Mouse (Mus musculus) cerebellum, adult 2 months (tissue): Measurements from ENCODE around the gene Adat3. TPM values are rescaled to one million over a fixed set of nuclear protein-coding genes. Genes with fewer than 3 reads are reported as not detected.
A peak's percentile ranks its signal among the peaks of the same experiment; 100 is the strongest.
"Not testable (repeated sequence)": the region's sequence is repeated elsewhere in the genome, so short reads cannot be mapped to it uniquely, and the experiment has no call there.

Experiments
- DNase-seq, 2 experiments: peaks; one replicate each; pipeline ENCODE4 v3.0.0; 2021
- H3K27ac ChIP-seq: fragments of 200-500 bp; 2 replicates; pipeline ENCODE4 v1.5.1; 2012; ENCODE audit warnings: low read length, control low read depth, inconsistent platforms; ENCODE audit not compliant: insufficient read depth
- H3K27me3 ChIP-seq: fragments of 200-500 bp; 2 replicates; pipeline ENCODE4 v1.6.1; 2012; ENCODE audit warnings: inconsistent platforms, mild to moderate bottlenecking, low read length, moderate library complexity; ENCODE audit not compliant: control insufficient read depth, insufficient read depth
- H3K4me1 ChIP-seq: fragments of 200-500 bp; 2 replicates; pipeline ENCODE4 v1.6.1; 2011; ENCODE audit warnings: low read length; ENCODE audit not compliant: control insufficient read depth, insufficient read depth
- H3K4me3 ChIP-seq: fragments of 200-500 bp; replicated peaks from 2 replicates; pipeline ENCODE3; 2011; ENCODE audit warnings: mild to moderate bottlenecking, low read depth, low read length, control low read depth; ENCODE audit not compliant: insufficient read depth
- CTCF ChIP-seq: fragments of 200-500 bp; IDR thresholded peaks from 2 replicates; pipeline ENCODE4 v1.5.1; 2011; ENCODE audit warnings: low read depth, mild to moderate bottlenecking, control low read depth, low read length, moderate library complexity, borderline replicate concordance; ENCODE audit not compliant: insufficient read depth
- POLR2A ChIP-seq: fragments of 200-500 bp; IDR thresholded peaks from 2 replicates; pipeline ENCODE4 v1.6.1; 2011; ENCODE audit warnings: low read length, control low read depth, borderline replicate concordance; ENCODE audit not compliant: insufficient read depth
- WGBS: fragments of 180-500 bp; shearing (Covaris S2); methylation state at CpG from one replicate; pipeline ENCODE4 v1.1.7; 2018; 5-methylcytosine and 5-hydroxymethylcytosine counted together
- polyA plus RNA-seq: library from polyadenylated mRNA; depleted of rRNA; stranded (reverse); fragments of >200 nt; gene quantifications from 2 replicates; pipeline ENCODE4 v1.2.3, GENCODE M21; 2012

Adat3 gene
- polyA plus RNA-seq, 1 experiment, result 7.0 TPM

DNA sequence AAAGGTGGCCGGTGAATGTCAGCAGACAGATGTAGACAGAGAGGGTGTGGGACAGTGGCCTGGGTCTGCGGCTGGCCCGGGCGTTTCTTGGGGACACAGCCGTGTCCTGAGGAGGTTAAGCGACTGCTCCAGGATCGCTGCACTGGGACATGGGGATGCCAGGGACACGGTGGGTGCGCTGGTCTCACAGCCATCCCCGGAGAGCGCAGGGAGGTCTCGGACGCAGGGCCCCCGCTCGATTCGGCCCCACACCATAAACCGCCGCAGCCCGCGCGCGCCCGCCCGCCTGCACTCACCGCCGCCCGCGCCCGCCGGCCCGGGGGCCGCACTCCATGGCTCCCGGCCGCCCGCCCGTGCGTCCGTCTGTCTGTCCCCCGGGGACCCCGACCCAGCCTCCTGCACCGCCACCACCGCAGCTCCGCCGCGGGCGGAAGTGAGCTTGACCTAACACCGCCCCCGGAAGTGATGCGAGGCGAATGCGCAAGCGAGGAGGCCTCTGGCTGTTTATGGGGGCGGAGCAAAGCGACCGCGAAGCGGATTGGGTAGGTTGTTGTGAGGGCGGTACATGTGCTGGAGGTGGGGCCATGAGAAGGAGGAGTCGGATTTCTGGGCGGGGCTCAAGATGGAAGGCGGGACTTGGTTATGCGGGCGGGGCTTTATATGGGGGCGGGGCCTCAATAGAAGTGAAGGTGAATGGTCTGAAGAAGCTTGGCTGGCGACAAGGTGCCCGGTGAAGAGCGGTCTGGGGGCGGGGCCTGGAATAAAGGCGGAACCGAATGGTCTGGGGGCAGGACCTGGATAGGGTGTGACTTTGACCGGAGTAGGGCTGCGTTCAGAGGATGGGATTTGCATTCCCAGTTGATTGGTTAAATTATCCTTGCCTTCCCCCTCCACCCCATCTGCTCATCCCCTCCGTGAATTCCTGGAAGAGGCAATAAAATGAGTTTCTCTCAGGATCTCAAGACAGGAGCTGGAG lies 12.5 kb upstream of the Adat3 start, which contains the start of gene Abhd17a:
Gene Abhd17a (minus strand): TSS at position 463 of the 976 bp plus-strand sequence.
- WGBS, result under 1% methylated on average over 73 of the region's 73 CpGs
- TF ChIP-seq CTCF (no peak), POLR2A (peak; percentile 85)
- peak; percentile 91 to 97 for DNase-seq
- Histone ChIP-seq H3K4me3 (peak within 1 kb of the TSS; percentile 93), H3K27me3 (no peaks in the 10 kb centered on the region), H3K4me1 (peaks cover 30% of the 10 kb centered on the region), H3K27ac (peak within 1 kb of the TSS; percentile 37)

DNA sequence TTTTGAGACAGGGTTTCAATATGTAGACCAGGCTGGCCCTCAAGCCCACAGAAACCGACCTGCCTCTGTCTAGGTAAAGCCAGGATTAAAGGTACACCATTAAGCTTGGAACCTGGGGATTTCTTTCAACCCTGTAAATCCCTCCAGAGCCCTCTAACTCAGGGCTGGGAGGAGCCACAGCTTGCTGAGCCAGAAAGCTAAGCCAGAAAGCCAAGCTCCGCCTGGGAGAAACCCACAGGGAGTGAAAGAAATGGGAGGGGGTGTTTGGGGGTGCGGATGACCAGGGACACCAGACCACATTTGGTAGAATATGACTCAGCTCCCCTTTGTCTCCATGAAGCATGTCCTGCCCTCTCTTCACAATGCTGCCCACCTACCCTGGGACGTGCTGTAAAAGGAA lies 6.4 kb upstream of the Adat3 start:
- DNase-seq, result no peak
- Histone ChIP-seq H3K4me1 (no peaks in the 10 kb centered on the region), H3K4me3 (no peak overlapping the region), H3K27me3 (no peaks in the 10 kb centered on the region), H3K27ac (no peak overlapping the region)
- 41% methylated on average over 4 of the region's 4 CpGs for WGBS
- TF ChIP-seq POLR2A, result no peak
- TF ChIP-seq CTCF, result no peak

DNA sequence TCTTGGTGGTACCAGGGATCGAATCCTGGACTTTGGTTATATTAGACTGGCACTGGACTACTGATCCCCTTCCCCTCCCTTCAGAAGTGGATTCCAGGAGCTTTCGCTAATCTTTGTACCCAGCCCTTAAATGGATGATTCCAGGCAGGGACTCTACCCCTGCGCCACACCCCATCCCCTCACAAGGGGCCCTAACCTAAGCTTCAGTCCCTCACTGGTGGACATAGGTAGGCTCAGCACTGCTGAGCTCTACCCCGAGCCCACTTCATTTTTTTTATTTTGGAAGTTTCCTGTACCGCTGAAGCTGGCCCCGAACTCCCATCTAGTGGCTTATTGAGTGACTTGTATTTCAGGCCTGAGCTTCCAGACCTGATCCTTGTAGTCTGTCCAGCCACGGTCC lies 684 bp downstream of the Adat3 start:
- H3K4me3 ChIP-seq, result peak overlapping the region; percentile 92
- no peak for TF ChIP-seq POLR2A
- no peak for TF ChIP-seq CTCF
- peak overlapping the region; percentile 51 for H3K27ac ChIP-seq
- DNase-seq, result no peak
- no peaks in the 10 kb centered on the region for H3K27me3 ChIP-seq
- H3K4me1 ChIP-seq, result peaks cover 27% of the 10 kb centered on the region
- 27% methylated on average over 7 of the region's 7 CpGs for WGBS

DNA sequence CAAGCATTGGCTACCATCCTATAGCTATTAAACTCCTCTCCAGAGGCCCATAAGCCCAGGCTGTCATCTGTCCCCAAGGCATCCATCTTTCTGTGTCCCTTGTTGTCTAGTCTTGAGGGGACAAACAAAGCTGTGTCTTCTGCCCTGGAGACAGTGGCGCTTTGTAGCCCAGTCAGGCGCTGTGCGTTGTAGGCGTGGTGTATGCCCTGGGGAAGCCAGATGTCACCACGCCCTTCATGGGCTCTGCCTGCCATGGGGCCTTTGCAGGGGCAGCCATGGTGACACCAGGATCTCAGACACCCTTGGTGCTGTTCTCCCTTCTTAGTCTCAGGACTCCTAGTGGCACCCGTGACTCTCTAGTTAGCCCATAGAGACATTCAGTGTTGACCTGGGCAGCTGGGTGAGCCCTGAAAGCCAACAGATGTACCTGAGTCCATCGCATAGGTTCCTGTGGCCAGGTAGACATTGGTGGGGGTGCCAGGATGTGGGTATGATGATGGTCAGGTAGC lies 1.4 kb downstream of the Adat3 start:
- TF ChIP-seq CTCF (no peak), POLR2A (no peak)

DNA sequence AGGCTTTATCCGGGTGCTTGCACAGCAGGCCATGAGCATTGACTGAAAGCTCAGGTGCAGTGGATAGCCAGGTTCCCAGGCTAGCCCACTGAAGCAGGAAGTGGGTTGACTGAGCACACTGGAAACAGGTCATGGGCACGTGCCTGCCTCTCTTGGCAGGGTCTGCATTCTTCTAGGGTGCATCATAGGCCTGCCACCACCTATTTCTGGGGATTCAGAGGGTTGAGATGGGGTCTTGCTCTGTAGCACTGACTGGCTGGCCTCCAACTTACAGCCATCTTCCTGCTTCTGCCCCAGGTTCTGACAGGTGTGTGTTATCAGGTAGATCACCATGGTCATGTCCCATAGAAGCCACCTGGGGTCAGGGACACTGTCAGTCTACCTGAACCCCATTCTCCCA lies 2.3 kb downstream of the Adat3 start:
- WGBS, result 54% methylated on average over 2 of the region's 2 CpGs
- no peak overlapping the region for H3K27ac ChIP-seq
- no peak overlapping the region for H3K4me3 ChIP-seq
- DNase-seq, result no peak
- TF ChIP-seq CTCF (no peak), POLR2A (no peak)
- no peaks in the 10 kb centered on the region for H3K27me3 ChIP-seq
- peaks cover 43% of the 10 kb centered on the region for H3K4me1 ChIP-seq

More for the DNA sequence above, 1.4 kb downstream of the Adat3 start:
- peak overlapping the region; percentile 51; the same call in 1 of the 2 replicates for H3K27ac ChIP-seq
- peak in 1 of 2 experiments; percentile 31 for DNase-seq
- H3K4me3 ChIP-seq, result no peak overlapping the region
- WGBS, result 75% methylated on average over 7 of the region's 7 CpGs
- peaks cover 34% of the 10 kb centered on the region for H3K4me1 ChIP-seq
- H3K27me3 ChIP-seq, result no peaks in the 10 kb centered on the region

DNA sequence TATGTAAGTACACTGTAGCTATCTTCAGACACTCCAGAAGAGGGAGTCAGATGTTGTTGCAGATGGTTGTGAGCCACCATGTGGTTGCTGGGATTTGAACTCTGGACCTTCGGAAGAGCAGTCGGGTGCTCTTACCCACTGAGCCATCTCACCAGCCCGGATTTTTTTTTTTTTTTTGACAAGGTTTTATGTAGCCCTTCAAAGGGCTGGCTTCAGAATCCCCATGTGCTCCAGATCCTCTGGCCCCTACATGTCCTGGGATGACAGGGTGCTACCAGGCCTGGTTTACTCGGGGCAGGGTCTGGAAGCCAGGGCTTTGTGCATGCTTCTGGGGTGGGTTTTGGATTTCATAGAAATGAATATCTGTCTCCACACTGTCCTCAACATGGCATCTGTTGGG lies 3.0 kb downstream of the Adat3 start, which contains the start of gene Gm49322:
Gene Gm49322 (plus strand): TSS at position 301 of the 400 bp plus-strand sequence.
- WGBS, result 72% methylated on average over 4 of the region's 4 CpGs
- H3K4me1 ChIP-seq, result peaks cover 47% of the 10 kb centered on the region
- not testable (repeated sequence) for H3K4me3 ChIP-seq, DNase-seq, H3K27me3 ChIP-seq, H3K27ac ChIP-seq

DNA sequence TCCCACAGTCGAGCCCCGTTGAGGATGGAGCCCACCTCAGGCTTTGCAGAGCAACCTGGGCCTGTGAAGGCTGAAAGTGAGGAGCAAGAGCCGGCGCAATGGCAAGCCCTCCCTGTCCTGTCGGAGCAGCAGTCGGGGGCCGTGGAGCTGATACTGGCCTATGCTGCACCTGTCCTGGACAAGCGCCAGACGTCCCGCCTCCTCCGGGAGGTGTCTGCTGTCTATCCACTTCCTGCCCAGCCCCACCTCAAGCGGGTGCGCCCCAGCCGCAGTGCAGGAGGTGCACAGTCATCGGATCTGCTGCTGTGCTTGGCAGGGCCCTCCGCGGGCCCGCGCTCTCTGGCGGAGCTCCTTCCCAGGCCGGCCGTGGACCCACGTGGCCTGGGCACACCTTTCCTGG lies 3.6 kb downstream of the Adat3 start:
- peak in 1 of 2 experiments; percentile 36 for DNase-seq
- no peak overlapping the region for H3K27ac ChIP-seq
- no peak overlapping the region for H3K4me3 ChIP-seq
- no peaks in the 10 kb centered on the region for H3K27me3 ChIP-seq
- TF ChIP-seq POLR2A, result no peak
- no peak for TF ChIP-seq CTCF
- WGBS, result 79% methylated on average over 23 of the region's 23 CpGs
- H3K4me1 ChIP-seq, result peaks cover 53% of the 10 kb centered on the region
